Mouse (Mus musculus) bone marrow, adult 2 months (tissue): ENCODE results near the gene Ankrd33b. TPM values are rescaled to one million over a fixed set of nuclear protein-coding genes. Genes with fewer than 3 reads are reported as not detected.

Experiments
- H3K27ac ChIP-seq: fragments of 200-500 bp; 2 replicates; pipeline ENCODE4 v1.5.1; 2012; ENCODE audit warnings: low read depth, mild to moderate bottlenecking, control low read depth, inconsistent platforms, low read length; ENCODE audit not compliant: control insufficient read depth, poor library complexity, insufficient read depth
- H3K4me1 ChIP-seq: fragments of 200-500 bp; 2 replicates; pipeline ENCODE4 v1.6.1; 2011; ENCODE audit warnings: low read length; ENCODE audit not compliant: control insufficient read depth, insufficient read depth
- H3K4me3 ChIP-seq: fragments of 200-500 bp; replicated peaks from 2 replicates; pipeline ENCODE3; 2011; ENCODE audit warnings: mild to moderate bottlenecking, low read depth, low read length, control low read depth; ENCODE audit not compliant: control insufficient read depth
- CTCF ChIP-seq: fragments of 200-500 bp; IDR thresholded peaks from 2 replicates; pipeline ENCODE4 v1.5.1; 2011; ENCODE audit warnings: low read length, control low read depth; ENCODE audit not compliant: control insufficient read depth, insufficient read depth
- POLR2A ChIP-seq: fragments of 200-500 bp; IDR thresholded peaks from 2 replicates; pipeline ENCODE4 v1.6.1; 2011; ENCODE audit warnings: low read depth, mild to moderate bottlenecking, control low read depth, low read length, borderline replicate concordance; ENCODE audit not compliant: control insufficient read depth
- WGBS: fragments of 180-500 bp; shearing (Covaris S2); methylation state at CpG from one replicate; pipeline ENCODE4 v1.1.7; 2018; 5-methylcytosine and 5-hydroxymethylcytosine counted together
- polyA plus RNA-seq: library from polyadenylated mRNA; stranded (reverse); fragments of >200 nt; gene quantifications from 2 replicates; pipeline ENCODE4 v1.2.4, GENCODE M21; 2011; ENCODE audit warnings: low replicate concordance; ENCODE audit not compliant: missing spikeins, insufficient read depth, insufficient read length

Gene Ankrd33b
- polyA plus RNA-seq, 1 experiment, result 3.9 TPM

DNA sequence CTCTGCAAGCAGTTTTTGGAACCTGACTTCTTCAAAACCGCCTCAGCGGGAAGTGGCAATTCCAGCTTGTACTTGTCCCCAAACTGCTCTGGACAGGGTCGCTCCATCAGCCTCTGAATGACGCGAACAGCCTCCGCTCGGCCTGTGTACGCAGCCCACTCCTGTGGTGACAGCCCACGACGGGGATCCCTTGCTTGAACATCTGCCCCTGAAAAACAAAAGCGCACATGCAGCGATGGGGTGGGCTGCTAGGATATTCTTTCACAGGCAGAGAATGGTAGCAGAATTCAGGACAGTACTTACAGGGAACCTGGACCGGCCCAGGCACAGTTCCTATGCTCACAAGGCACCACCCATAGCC is 69.8 kb downstream of the Ankrd33b start:
- Histone ChIP-seq H3K4me3 (no peak overlapping the region), H3K27ac (no peak overlapping the region), H3K4me1 (no peaks in the 10 kb centered on the region)
- WGBS, result 85% methylated on average over 13 of the region's 13 CpGs
- TF ChIP-seq CTCF, result no peak
- TF ChIP-seq POLR2A, result no peak

DNA sequence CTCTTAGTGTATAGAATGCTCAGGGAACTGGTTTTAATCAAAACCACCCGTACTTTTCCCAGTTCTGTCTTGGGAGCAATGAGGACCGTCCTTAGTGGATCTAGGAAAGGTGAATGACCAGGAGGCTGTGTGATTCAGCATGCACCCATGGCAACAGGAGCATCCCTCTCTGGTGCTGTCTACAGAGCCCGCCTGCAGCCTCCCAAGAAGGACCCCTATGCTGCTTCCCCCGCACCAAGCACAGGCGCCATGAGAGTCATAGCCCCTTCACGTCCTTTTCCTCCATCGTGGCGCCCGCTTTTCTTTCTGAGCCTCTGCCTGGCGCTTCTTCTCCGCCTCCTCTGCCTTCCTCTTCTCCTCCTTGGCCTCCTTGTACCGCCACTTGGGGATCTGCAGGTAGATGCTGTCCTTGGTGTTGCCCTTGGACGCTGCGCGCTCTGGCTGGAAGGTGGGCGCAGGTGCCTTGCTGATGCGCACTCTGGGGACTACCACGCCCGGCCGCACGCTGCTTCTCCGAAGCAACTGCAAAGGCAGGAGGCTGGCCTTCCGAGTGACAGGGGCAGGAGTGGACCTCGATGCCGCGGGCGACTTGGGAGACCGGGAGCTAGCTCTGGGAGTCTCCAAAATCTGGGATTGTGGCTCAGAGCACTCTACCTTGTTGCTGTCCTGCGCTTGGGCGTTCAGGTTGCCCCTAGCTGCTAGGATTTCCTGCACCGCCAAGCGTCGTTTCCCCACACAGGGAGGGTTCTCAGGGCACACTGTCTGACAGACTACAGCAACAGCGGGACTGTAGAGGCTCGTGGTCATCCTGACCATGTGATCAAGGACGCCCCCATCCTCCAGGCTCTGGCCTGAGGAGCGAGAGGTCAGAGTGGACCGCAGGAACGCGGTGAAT is 70.4 kb downstream of the Ankrd33b start:
- TF ChIP-seq CTCF (no peak), POLR2A (no peak)
- WGBS, result 85% methylated on average over 40 of the region's 40 CpGs
- H3K4me1 ChIP-seq, result no peaks in the 10 kb centered on the region; the same call in 1 of the 2 replicates
- no peak overlapping the region for H3K4me3 ChIP-seq
- H3K27ac ChIP-seq, result no peak overlapping the region

DNA sequence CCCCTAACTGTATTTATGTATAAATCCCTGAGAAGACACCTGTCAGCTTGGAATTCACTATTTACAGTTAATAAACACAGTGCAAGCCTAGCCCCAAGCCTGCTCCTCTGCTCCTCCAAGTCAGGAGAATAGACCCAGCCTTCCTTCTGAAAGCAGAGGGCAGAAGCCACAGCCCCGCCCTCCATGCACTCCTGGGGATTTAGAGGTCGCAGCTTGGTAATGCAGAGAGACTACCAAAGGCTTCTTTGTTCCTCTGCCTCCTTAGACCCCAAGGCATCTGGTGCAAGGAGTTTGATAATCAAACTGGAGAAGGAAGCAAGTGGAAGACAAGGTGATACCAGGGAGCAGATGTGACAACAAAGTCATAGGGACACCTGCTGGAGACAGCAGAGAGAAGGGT is 73.2 kb downstream of the Ankrd33b start:
- Histone ChIP-seq H3K27ac (no peak overlapping the region), H3K4me3 (no peak overlapping the region), H3K4me1 (no peaks in the 10 kb centered on the region; the same call in 1 of the 2 replicates)
- no peak for TF ChIP-seq CTCF
- TF ChIP-seq POLR2A, result no peak
- 33% methylated on average over 2 of the region's 2 CpGs for WGBS

DNA sequence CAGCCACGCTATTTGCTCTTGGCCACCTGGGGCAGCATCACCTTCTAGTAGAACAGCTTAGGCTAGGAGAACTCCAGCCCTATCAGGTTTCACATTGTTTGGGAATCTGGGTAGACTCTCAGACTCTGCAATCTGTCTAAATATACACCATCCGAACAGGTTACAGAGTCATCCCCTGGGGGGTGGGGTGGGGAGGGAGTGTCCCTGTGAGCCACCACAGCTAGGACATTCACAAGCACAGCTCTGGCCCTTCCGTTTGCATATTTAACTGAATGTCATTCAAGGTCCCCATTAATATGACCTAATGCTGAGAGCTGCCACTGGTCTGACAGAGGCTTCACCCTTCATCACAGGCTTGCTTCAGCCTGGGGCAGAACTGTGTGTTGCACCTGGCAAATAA is 74.9 kb downstream of the Ankrd33b start:
- Histone ChIP-seq H3K27ac (no peak overlapping the region), H3K4me3 (no peak overlapping the region), H3K4me1 (no peaks in the 10 kb centered on the region; the same call in 1 of the 2 replicates)
- TF ChIP-seq CTCF (no peak), POLR2A (no peak)
- WGBS, result 80% methylated on average over 3 of the region's 3 CpGs

DNA sequence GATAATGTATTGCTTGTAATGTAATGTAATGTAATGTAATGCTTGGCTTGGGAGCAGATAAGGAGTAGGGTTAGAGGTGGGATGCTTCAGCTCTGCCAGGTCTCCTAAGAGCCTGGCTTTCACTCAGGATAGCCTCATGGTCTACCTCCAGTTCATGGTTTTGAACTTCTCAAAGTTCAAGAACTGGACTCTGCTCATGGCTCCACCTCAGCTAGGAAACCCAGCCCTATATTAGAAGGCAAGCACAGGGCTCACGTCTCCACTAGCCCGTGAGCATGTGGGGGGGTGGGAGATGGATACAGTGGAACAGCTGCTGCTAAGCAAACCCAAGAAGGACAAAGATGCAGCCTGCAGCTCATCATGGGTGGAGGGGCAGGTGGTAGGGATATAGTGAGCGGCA is 81.8 kb downstream of the Ankrd33b start:
- no peak overlapping the region for H3K27ac ChIP-seq
- WGBS, result 74% methylated on average over 3 of the region's 3 CpGs
- H3K4me1 ChIP-seq, result no peaks in the 10 kb centered on the region
- TF ChIP-seq CTCF, result no peak
- TF ChIP-seq POLR2A, result no peak
- no peak overlapping the region for H3K4me3 ChIP-seq

DNA sequence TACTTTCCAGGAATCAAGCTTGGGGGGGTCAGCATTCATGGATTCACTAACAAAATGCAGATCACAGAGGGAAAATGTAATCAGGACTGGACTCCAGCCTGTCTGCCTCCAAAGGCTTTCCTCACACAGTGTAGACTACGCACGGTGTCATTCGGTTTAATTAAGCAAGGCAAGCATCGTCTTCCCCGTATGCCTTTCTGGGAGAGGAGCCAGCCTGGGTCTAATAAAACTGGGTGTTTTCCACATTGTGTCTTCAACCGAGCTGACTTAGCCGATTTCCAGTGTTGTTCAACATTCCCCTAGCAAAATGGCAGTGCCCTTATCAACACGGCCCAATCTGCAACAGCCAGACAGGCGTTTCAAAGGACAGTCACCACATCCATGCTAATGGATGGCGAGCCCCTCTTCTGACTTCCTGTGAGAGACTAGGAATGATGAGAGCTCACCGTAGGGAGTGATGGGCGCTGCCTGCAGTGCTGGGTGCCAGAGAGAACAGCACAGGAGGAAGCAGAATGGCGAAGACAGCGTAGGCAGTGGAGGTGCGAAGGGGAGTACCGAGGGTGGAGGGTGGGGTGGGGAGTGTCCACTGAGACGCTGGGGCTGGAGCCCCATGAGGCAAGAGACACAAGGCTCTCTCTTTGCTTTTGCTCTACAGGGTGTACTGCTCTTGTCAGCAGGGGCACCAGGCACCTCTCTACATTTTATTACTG is 82.4 kb downstream of the Ankrd33b start:
- TF ChIP-seq CTCF, result no peak
- TF ChIP-seq POLR2A, result no peak
- no peak overlapping the region for H3K4me3 ChIP-seq
- 85% methylated on average over 17 of the region's 17 CpGs for WGBS
- H3K4me1 ChIP-seq, result peaks cover 2% of the 10 kb centered on the region; the same call in 1 of the 2 replicates
- H3K27ac ChIP-seq, result no peak overlapping the region

DNA sequence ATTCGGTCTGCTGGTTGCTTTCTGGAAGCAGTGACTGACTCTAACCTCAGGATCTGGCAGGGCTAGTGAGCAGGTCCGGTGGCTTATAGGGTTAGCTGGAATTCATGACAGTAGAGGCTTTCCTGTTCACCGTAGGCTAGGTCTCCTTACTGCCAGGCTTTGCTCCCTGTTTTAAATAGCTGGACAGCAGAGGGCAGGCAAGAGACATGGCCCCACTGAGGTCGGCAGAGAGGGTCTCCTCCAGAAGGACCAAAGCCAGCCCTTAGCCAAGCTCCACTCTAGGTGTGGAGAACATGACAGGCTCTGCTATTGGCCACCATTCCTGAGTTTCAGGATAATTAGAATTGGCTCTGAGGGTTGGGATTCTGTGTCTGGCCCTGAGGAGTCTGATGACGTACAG is 83.4 kb downstream of the Ankrd33b start:
- WGBS, result 63% methylated on average over 5 of the region's 5 CpGs
- Histone ChIP-seq H3K4me3 (no peak overlapping the region), H3K27ac (no peak overlapping the region), H3K4me1 (peaks cover 4% of the 10 kb centered on the region; the same call in 1 of the 2 replicates)
- TF ChIP-seq CTCF (no peak), POLR2A (no peak)

DNA sequence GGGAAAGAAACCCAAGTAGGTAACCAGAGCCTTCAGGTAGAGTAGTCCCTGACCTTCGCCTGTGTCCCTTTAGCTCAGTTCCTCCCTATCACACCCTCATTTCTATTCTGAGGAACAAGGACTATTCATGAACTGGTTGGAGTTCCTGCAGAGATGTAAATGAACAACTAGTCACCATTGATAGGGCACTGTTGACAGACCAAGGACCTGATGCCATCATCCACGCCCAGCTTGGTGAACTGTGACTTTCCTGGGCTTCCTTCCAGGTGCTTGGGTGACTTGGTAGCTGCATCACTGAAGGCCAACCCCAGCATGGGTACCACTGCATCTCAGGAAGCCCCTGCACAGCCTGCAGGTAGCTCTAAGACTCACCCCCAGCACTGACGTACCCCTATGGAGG is 85.2 kb downstream of the Ankrd33b start:
- H3K4me1 ChIP-seq, result peaks cover 4% of the 10 kb centered on the region; the same call in 1 of the 2 replicates
- WGBS, result 70% methylated on average over 3 of the region's 3 CpGs

More for the DNA sequence above, 85.2 kb downstream of the Ankrd33b start:
- no peak overlapping the region for H3K27ac ChIP-seq
- no peak overlapping the region for H3K4me3 ChIP-seq
- TF ChIP-seq CTCF (no peak), POLR2A (no peak)
